Mouse (Mus musculus) hindbrain, embryonic 15.5 days (tissue): ENCODE results near the gene Samm50. TPM values are rescaled to one million over a fixed set of nuclear protein-coding genes. Genes with fewer than 3 reads are reported as not detected.
A peak's percentile ranks its signal among the peaks of the same experiment; 100 is the strongest.

Source experiments
- ATAC-seq: fragments of 200-750 bp; cut with Nextera tagmentation; 2 replicates; pipeline ENCODE4 v1.8.0; 2017; ENCODE audit warnings: low read depth, moderate number of reproducible peaks, moderate TSS enrichment; ENCODE audit not compliant: low FRiP score
- H3K27ac ChIP-seq: fragments of 300-500 bp; sonication (generic); replicated peaks from 2 replicates; pipeline ENCODE4 v1.5.1; 2015; ENCODE audit warnings: mild to moderate bottlenecking, inconsistent platforms
- H3K27me3 ChIP-seq: fragments of 300-500 bp; sonication (generic); 2 replicates; pipeline ENCODE4 v1.6.1; 2015; ENCODE audit warnings: control low read depth, inconsistent platforms
- H3K36me3 ChIP-seq: fragments of 300-500 bp; sonication (generic); 2 replicates; pipeline ENCODE4 v1.6.1; 2015; ENCODE audit warnings: control low read depth, inconsistent platforms
- H3K4me1 ChIP-seq: fragments of 300-500 bp; sonication (generic); replicated peaks from 2 replicates; pipeline ENCODE4 v1.6.1; 2015; ENCODE audit warnings: control low read depth, inconsistent platforms
- H3K4me2 ChIP-seq: fragments of 300-500 bp; sonication (generic); 2 replicates; pipeline ENCODE4 v1.6.1; 2015; ENCODE audit warnings: moderate library complexity, mild to moderate bottlenecking, inconsistent platforms
- H3K4me3 ChIP-seq: fragments of 300-500 bp; sonication (generic); 2 replicates; pipeline ENCODE4 v1.5.1; 2015; ENCODE audit warnings: mild to moderate bottlenecking, inconsistent platforms
- H3K9ac ChIP-seq: fragments of 300-500 bp; sonication (generic); 2 replicates; pipeline ENCODE4 v1.6.1; 2015; ENCODE audit warnings: inconsistent platforms
- H3K9me3 ChIP-seq: fragments of 300-500 bp; sonication (generic); 2 replicates; pipeline ENCODE4 v1.6.1; 2016; ENCODE audit warnings: control low read depth, inconsistent platforms
- WGBS: fragments of 180-500 bp; shearing (Covaris S2); methylation state at CpG from one replicate; pipeline ENCODE4 v1.1.7; 2015; 5-methylcytosine and 5-hydroxymethylcytosine counted together
- polyA plus RNA-seq: library from polyadenylated mRNA; unstranded; fragments of >200 nt; fragmentation: Nextera tagmentation; extraction: Ambion mirVana; gene quantifications from 2 replicates; pipeline ENCODE4 v1.2.1, GENCODE M21; 2015

Samm50 gene
- polyA plus RNA-seq, 1 experiment from 2014 or later = 85.9 TPM

DNA sequence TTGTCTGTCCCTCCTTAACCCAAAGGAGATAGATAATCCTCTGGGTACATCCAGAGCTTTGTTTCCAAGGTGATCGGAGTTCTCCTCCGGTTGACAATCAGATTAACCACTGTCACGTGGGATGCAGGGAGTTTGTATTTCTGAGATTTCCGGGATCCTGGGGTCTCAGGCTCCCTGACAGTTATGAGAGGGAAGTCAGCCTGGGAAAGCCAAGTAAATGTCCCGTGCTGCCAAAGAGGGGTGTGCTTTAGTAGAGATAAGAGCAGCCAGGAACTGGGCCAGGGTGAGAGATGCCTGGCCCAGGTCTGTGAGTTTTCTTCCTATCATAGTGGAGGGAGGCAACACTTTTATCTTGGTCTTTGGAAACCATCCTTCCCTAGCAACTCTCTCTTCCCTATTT lies 38.6 kb downstream of the Samm50 start:
- WGBS = 12% methylated on average over 5 of the region's 5 CpGs
- ATAC-seq = no peak
- no peaks in the 10 kb centered on the region for H3K9me3 ChIP-seq
- H3K4me2 ChIP-seq = peak overlapping the region; percentile 85
- no peak overlapping the region for H3K4me3 ChIP-seq
- peak overlapping the region; percentile 63; the same call in 1 of the 2 replicates for H3K27ac ChIP-seq
- H3K36me3 ChIP-seq = no peaks in the 10 kb centered on the region
- no peaks in the 10 kb centered on the region for H3K27me3 ChIP-seq
- peaks cover 58% of the 10 kb centered on the region for H3K4me1 ChIP-seq
- H3K9ac ChIP-seq = 0 out of 2 replicates have a peak overlapping the region, but pooled peaks have one; percentile 15

DNA sequence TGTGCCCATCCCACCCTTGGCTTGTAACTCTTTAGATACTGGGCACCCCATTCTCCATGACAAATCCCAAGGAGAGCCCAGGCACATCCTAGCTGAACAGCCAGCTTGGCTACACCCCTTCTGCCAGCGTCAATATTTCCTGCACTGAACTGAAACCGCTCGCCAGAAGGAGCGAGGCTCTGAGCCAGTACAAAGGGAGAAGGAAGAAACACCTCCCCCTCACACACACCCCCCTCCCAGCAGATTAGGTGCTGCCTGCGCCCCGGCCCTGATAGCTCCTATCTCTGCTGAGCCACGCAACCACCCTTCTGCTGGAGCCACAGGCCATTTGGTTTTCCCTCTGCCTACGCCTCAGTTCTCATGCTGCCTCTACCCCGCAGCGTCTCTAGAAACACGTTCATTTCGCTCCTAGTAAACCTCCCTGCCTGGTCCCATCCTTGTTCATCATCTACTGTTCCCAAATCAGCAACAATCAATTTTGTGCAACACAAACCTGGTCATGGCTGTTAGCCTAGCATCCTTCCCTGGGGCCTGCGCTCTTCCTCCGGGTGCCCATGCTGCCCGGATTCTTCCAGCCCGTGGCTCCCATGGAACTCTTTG lies 39.2 kb downstream of the Samm50 start:
- H3K27ac ChIP-seq = peak overlapping the region; percentile 63
- WGBS = 4% methylated on average over 16 of the region's 16 CpGs
- H3K4me1 ChIP-seq = peaks cover 52% of the 10 kb centered on the region
- H3K36me3 ChIP-seq = no peaks in the 10 kb centered on the region
- H3K9ac ChIP-seq = peak overlapping the region; percentile 54; the same call in 1 of the 2 replicates
- H3K4me2 ChIP-seq = peak overlapping the region; percentile 85
- peak; percentile 27 for ATAC-seq
- no peaks in the 10 kb centered on the region for H3K9me3 ChIP-seq
- H3K27me3 ChIP-seq = no peaks in the 10 kb centered on the region
- H3K4me3 ChIP-seq = peak overlapping the region; percentile 44

DNA sequence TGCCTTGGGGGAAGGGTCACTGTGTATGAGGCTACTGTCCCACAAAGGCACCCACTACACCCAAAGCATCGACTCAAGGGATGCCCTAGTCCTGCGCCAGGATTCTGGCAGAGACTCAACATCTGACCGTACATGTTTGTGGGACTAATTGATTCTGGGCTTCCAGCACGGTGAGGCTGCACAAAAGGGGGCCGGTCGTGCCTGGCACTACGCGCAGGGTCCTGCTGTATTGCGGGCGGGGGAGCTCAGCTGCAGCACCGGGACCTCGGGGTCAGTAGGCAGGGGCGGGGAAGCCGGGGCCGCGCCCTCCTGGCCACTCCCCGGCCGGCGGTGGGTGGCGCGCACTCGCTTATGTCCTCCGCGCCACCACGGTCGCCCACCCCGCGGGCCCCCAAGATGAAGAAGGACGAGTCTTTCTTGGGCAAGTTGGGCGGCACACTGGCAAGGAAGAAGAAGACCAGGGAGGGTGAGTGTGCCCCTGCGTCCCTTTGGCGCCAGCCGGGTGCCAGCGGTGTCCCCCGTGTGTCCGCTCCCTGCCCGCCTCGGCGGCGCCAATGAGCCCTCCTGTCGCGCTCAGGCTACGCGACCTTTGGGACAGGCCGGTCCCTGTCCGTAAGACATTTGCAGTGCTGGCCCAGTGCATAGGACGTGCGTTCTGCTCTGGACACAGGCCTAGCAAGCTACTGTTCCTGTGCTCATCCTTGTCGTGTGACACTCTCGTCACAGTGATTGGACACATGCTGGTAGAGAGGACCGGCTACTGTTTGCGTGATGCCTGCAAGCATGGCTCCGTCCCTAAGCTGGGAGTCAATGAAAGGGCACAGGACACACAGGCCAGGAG lies 39.9 kb downstream of the Samm50 start, which contains the start of gene Parvb:
TSS of gene Parvb (plus strand) at position 323 of the 841 bp plus-strand sequence.
- Histone ChIP-seq H3K4me3 (peak within 1 kb of the TSS; percentile 44), H3K4me2 (peak within 1 kb of the TSS; percentile 85), H3K9ac (peak within 1 kb of the TSS; percentile 54), H3K27me3 (no peaks in the 10 kb centered on the region), H3K9me3 (no peaks in the 10 kb centered on the region), H3K36me3 (no peaks in the 10 kb centered on the region), H3K27ac (peak within 1 kb of the TSS; percentile 63), H3K4me1 (peaks cover 46% of the 10 kb centered on the region)
- 1% methylated on average over 53 of the region's 53 CpGs for WGBS
- ATAC-seq = peak; percentile 50; the same call in 1 of the 2 replicates

DNA sequence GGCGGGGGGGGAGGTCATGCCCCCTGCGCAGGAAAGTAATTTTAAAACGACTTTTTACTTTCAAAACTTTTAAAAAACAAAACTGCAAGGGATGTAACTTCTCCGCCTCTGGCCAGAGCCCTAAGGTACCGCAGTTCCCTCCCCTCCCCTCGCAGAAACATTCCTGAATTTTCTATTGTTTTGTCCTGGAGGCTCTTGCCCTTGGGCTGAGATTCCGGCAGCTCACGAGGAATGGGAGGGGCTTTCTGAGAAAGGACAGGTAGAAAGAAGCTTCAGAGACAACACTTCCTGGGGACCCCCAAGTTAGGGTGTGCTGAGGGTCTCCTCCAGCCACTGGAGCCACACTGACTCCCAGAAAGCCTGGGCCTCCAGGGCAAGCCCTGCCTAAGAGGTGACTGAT lies 40.6 kb downstream of the Samm50 start:
- peak overlapping the region; percentile 85 for H3K4me2 ChIP-seq
- H3K4me1 ChIP-seq = peaks cover 40% of the 10 kb centered on the region
- 13% methylated on average over 8 of the region's 8 CpGs for WGBS
- H3K4me3 ChIP-seq = peak overlapping the region; percentile 44
- no peak overlapping the region for H3K27ac ChIP-seq
- H3K36me3 ChIP-seq = no peaks in the 10 kb centered on the region
- ATAC-seq = no peak
- no peak overlapping the region for H3K9ac ChIP-seq
- no peaks in the 10 kb centered on the region for H3K9me3 ChIP-seq
- no peaks in the 10 kb centered on the region for H3K27me3 ChIP-seq

DNA sequence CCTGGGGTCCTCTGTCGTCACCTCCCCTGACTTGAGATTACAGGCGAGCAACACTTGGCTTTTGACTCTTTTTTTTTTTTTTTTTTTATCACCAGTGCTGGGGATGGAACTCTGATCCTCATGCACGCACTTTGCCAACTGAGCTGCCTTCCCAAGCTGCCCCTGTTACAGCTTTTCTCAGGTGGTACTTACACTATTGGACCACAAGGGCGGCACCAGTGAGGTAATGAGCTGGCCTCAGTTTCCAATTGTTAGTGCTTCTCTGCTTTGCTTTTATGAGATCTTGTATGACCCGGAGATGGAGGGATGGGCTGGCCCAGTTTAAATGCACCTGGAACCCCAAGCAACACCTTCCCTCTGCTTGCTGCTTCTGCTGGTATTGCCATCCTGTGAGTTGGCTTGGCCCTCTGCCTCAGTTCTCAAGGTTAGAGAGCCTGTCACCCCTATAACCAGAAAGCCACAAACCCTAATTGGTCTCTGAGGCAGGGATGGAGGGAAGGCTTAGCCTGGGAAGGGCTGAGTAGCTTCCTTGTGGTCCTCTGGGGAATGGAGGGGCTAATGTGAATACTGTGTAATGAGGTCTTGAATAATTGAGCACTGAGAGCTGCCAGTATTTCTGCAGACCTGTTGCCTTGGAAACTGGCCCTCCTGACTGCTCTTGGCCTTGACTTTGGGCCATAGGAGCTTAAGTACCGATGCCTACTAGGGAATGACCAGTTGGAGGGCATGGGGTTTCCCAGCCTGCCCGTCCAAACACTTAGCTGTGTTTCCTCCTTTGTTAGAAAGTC lies 42.9 kb downstream of the Samm50 start:
- Histone ChIP-seq H3K27me3 (no peaks in the 10 kb centered on the region), H3K36me3 (no peaks in the 10 kb centered on the region), H3K27ac (peak overlapping the region; percentile 64; the same call in 1 of the 2 replicates), H3K4me2 (no peak overlapping the region), H3K4me3 (no peak overlapping the region), H3K9me3 (no peaks in the 10 kb centered on the region), H3K9ac (no peak overlapping the region), H3K4me1 (peaks cover 59% of the 10 kb centered on the region)
- WGBS = 77% methylated on average over 7 of the region's 7 CpGs
- ATAC-seq = peak; percentile 16; the same call in 1 of the 2 replicates

DNA sequence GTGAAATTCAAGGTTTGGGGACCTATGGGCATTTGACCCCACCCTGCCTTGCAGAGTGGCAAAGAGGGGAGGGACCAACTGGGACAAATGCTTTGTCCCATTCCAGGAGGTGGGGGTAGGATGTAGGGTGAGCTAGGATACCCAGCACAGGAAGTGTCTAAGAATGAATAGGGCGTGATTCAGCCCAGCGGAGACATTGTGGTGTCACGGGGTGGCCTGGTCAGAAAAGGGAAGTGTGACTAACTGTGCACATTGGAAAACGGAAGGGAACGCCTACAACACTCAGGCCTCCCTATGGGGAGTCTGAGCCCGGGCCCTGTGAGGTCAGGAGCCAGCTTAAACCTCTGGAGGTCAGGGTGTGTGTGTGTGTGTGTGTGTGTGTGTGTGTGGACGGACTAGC lies 43.6 kb downstream of the Samm50 start:
- Histone ChIP-seq H3K4me1 (peaks cover 52% of the 10 kb centered on the region), H3K9me3 (no peaks in the 10 kb centered on the region), H3K36me3 (no peaks in the 10 kb centered on the region), H3K4me2 (no peak overlapping the region), H3K4me3 (no peak overlapping the region), H3K27me3 (no peaks in the 10 kb centered on the region), H3K27ac (no peak overlapping the region), H3K9ac (no peak overlapping the region)
- WGBS = 37% methylated on average over 7 of the region's 7 CpGs
- peak; percentile 23; the same call in 1 of the 2 replicates for ATAC-seq

DNA sequence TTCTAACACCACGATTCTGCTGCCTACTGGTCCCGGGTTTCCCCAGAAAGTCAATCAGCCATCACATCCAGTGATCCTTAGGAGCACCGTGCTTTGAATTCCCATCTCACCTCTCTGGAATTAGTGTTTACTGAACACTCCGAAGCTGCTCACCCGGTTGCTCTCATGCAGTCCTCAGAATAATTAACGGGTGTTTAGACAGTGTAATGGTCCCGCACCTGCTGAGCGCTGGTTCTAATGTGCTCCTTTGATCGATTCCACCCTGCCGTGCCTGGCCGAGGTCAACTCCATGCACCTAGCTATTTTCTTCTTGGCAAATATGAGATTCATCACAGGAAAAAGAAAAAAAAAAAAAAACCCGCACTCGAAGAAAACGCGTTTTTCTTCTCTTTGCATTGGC lies 46.5 kb downstream of the Samm50 start:
- no peaks in the 10 kb centered on the region for H3K36me3 ChIP-seq
- H3K27ac ChIP-seq = 0 out of 2 replicates have a peak overlapping the region, but pooled peaks have one; percentile 24
- ATAC-seq = no peak
- no peak overlapping the region for H3K4me3 ChIP-seq
- 29% methylated on average over 15 of the region's 15 CpGs for WGBS
- H3K4me2 ChIP-seq = peak overlapping the region; percentile 37
- no peaks in the 10 kb centered on the region for H3K9me3 ChIP-seq
- H3K27me3 ChIP-seq = no peaks in the 10 kb centered on the region
- peaks cover 28% of the 10 kb centered on the region for H3K4me1 ChIP-seq
- H3K9ac ChIP-seq = no peak overlapping the region

DNA sequence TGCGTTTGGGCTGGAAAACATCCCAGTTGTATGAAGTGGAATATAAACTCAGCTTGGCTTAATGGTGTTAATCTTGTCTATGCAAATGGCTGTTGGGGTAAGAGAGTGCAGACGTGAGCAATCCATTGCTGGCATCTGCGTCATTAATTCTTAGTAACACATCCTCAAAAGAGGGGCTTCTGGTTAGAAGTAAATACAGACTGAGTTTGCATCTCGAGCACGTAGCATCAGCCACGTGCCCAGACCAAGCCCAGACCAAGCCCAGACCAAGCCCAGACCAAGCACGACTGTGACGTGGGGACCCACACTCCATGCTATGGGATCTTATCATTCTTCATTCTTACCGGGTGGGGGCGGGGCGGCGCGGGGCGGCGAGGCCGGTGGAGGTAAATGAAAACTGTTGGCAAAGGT lies 47.0 kb downstream of the Samm50 start:
- Histone ChIP-seq H3K9ac (no peak overlapping the region), H3K27me3 (no peaks in the 10 kb centered on the region), H3K4me3 (no peak overlapping the region), H3K9me3 (no peaks in the 10 kb centered on the region), H3K4me2 (peak overlapping the region; percentile 37), H3K27ac (0 out of 2 replicates have a peak overlapping the region, but pooled peaks have one; percentile 24), H3K36me3 (no peaks in the 10 kb centered on the region), H3K4me1 (peaks cover 28% of the 10 kb centered on the region)
- 18% methylated on average over 16 of the region's 16 CpGs for WGBS
- no peak; the same call in 1 of the 2 replicates for ATAC-seq

DNA sequence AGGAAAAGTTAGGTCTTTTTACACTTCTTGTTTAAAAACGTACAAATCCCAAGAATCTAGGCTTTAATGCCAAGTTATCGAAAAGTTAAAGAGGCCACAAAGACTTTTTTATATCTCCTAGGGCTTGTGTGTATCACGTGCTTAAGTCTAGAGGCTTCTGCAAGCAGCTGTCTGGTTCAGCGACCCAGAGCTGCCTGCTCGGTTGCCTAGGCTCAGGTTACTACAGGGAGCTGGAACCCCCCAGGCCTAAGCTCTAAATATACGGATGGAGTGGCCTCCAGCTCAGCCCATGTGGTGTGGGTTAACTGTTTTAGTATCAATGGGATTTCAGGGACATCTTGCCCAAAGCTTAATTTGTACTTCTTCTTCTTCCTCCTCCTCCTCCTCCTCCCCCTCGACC lies 49.5 kb downstream of the Samm50 start:
- Histone ChIP-seq H3K9ac (no peak overlapping the region), H3K9me3 (no peaks in the 10 kb centered on the region), H3K27ac (no peak overlapping the region), H3K36me3 (no peaks in the 10 kb centered on the region), H3K4me3 (no peak overlapping the region), H3K27me3 (no peaks in the 10 kb centered on the region), H3K4me2 (no peak overlapping the region), H3K4me1 (peaks cover 30% of the 10 kb centered on the region)
- ATAC-seq = no peak
- 52% methylated on average over 7 of the region's 7 CpGs for WGBS

DNA sequence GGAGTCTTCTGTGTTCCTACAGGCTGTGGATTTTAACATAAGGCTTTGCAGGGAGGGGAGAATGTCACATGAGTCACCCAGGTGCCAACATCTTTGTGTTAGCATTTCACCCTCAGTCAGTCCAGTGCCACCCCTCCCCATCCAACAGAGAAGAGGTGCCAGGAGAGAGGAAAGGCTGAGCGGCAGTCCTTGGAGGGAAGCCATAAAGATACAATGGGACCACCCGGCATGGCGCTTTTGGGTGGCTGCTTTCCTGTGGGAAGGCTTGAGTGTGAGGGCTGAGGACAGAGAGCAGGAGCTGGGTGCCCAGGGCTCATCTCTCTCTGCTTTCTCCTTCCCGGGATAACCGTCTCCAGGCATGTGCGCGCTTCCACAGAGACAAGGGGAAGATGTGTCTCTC lies 53.1 kb downstream of the Samm50 start:
- Histone ChIP-seq H3K27me3 (no peaks in the 10 kb centered on the region), H3K4me1 (peaks cover 8% of the 10 kb centered on the region), H3K9ac (no peak overlapping the region), H3K4me3 (no peak overlapping the region), H3K4me2 (no peak overlapping the region), H3K36me3 (no peaks in the 10 kb centered on the region), H3K27ac (peak overlapping the region; percentile 70), H3K9me3 (no peaks in the 10 kb centered on the region)
- 54% methylated on average over 7 of the region's 7 CpGs for WGBS
- ATAC-seq = peak; percentile 61; the same call in 1 of the 2 replicates

DNA sequence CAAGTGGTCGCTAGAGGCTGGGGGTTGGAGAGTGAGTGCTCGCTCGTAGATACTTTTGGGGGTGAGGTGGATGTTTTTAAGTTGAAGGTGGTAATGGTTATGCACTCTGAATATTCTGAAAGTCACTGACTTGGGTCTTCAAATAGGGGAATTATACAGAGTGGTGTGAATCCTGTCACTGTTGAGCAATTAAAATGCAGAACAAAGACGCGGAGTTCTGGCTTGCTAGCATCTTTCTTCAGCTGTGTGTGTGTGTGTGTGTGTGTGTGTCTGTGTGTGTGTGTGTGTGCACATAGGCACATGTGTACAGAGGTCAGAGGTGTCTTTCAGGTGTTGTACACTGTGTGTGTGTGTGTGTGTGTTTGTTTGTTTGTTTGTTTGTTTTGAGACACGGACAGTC lies 54.2 kb downstream of the Samm50 start:
- no peak for ATAC-seq
- Histone ChIP-seq H3K4me2 (no peak overlapping the region), H3K4me1 (peaks cover 12% of the 10 kb centered on the region), H3K27ac (peak overlapping the region; percentile 36; the same call in 1 of the 2 replicates), H3K27me3 (no peaks in the 10 kb centered on the region), H3K36me3 (no peaks in the 10 kb centered on the region), H3K9me3 (no peaks in the 10 kb centered on the region), H3K9ac (no peak overlapping the region), H3K4me3 (no peak overlapping the region)
- WGBS = 80% methylated on average over 6 of the region's 6 CpGs
